Mouse (Mus musculus) testis, adult 10 weeks (tissue): Measurements from ENCODE around the gene Mroh3. TPM values are rescaled to one million over a fixed set of nuclear protein-coding genes. Genes with fewer than 3 reads are reported as not detected.

ENCODE experiments used
- polyA plus RNA-seq: library from polyadenylated mRNA; stranded (reverse); fragments of 350-450 nt; fragmentation: Illumina TruSeq; extraction: RNeasy Lipid Tissue Mini Kit (QIAGEN cat#74804); gene quantifications from one replicate; pipeline ENCODE4 v1.2.3, GENCODE M21; 2014; ENCODE audit warnings: low read depth, low replicate concordance

Gene Mroh3
- polyA plus RNA-seq, result 5.8 TPM

DNA sequence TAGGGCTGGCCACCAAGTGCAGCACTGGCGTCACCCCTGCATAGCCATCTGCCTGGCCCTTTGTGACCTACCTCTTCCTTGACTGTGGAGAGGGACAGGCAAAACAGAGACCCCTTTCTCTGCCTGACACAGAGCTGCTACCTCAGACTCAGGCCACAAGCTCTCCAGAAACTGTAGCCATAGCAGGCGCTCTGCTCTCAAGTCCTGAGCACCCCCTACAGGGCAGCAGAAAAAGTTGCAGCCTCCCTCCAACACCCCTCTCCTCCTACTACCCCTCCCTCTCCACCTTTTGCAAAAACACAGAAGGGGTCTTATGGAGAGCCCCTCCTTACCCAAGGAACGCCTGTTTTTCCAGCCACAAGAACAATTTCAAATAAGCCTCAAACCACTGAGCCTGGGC is at the start of gene Mroh3:
Gene Mroh3 (minus strand): TSS at position 26 of the 400 bp plus-strand sequence.

GRCm38 (mm10) chr1:136260635-136261238 is 48.1 kb upstream of the Mroh3 start, which contains the start of gene Gpr25:
Gene Gpr25, minus strand, starts transcription at chr1:136260873.

DNA sequence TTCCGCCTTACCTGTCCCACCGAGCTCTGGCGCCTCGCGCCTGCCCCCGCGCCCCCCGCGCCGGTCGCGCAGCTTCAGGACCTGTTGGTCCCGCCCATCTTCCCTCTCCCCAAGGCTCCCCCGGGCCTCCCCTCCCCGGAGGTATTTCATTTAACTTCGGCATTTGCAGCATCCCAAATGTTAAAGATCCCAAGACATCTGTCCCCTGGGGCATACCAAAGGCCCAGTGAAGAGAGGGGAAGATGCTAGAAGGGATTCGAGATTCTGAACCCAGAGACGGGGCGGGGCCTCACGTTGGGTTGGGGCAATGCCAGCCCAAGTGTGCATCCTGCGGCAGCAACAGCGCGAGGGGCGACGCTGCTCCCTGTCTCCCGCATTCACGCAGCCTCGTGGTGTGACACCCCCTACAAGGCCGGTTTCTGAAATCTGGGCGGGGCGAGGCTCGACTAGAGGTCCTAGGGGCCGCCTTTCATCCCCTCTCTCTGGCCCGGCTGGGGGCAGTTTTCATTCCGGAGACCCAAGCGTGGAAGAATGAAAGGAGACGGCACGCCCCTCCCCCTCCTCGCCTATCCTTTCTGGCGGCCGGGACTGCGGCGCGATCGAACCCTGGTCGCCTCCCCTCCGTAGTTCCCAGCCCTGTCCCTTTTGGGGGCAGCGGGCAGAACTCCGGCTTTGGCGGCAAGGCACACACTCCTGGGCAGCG is 21.4 kb upstream of the Mroh3 start, which contains the start of gene Inava:
Gene Inava (minus strand): TSS at position 373 of the 703 bp plus-strand sequence.

Other genes with a start within 250 kb of the Mroh3 start
- 0.11 TPM for gene Igfn1, start 206.5 kb downstream of the Mroh3 start, polyA plus RNA-seq
- gene Tmem9, start 204.7 kb downstream of the Mroh3 start, polyA plus RNA-seq, result 1.7 TPM
- not detected for gene Ascl5, start 162.0 kb downstream of the Mroh3 start, polyA plus RNA-seq
- 0.84 TPM for gene Cacna1s, start 160.1 kb downstream of the Mroh3 start, polyA plus RNA-seq
- 1.1 TPM for gene Kif21b, start 81.4 kb downstream of the Mroh3 start, polyA plus RNA-seq
- 1.9 TPM for gene Inava, start 21.4 kb upstream of the Mroh3 start, polyA plus RNA-seq
- gene Gpr25, start 48.0 kb upstream of the Mroh3 start, polyA plus RNA-seq, result not detected
- 48.0 TPM for gene Camsap2, start 133.3 kb upstream of the Mroh3 start, polyA plus RNA-seq
- 6.1 TPM for gene Ddx59, start 202.4 kb upstream of the Mroh3 start, polyA plus RNA-seq